Mouse (Mus musculus): Measurements from ENCODE around the gene Tspan8. TPM values are rescaled to one million over a fixed set of nuclear protein-coding genes. Genes with fewer than 3 reads are reported as not detected.

Tspan8 gene
- polyA plus RNA-seq, 1 experiment: 1.3 TPM

DNA sequence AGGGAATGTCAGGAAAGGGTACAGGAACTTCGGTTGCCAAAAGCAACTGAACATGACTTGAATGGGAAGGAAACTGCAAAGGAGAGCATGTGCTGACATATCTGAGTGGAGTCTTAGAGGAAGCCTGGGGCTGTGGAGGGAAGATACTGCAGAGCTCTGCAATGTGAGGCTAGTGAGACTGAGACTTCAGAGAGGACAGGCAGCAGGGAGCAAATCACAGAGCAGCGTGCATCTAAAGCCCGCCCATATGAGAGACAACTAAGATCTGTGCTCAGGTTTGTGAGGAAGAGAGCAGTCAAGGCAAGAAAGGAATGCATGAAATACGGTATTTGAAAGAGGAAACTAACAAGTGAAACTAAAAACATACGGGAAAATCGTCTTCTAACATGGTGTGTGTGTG, 76.3 kb downstream of the Tspan8 start:
- Histone ChIP-seq H3K4me1 (ENCODE audit: control insufficient read depth, insufficient read depth, low read length) (0 out of 2 replicates have a peak, but pooled peaks cover 6% of the 10 kb centered on the region), H3K4me3 (ENCODE audit: insufficient read depth, low read length) (peak overlapping the region; percentile 10), H3K27ac (ENCODE audit: insufficient read depth, low read depth, low read length) (no peak overlapping the region)
- TF ChIP-seq CTCF (IDR thresholded peaks at IDR 0.05; ENCODE audit: low read depth, low read length) (no peak), POLR2A (IDR thresholded peaks at IDR 0.05; ENCODE audit: borderline replicate concordance, low read depth, low read length) (no peak)

DNA sequence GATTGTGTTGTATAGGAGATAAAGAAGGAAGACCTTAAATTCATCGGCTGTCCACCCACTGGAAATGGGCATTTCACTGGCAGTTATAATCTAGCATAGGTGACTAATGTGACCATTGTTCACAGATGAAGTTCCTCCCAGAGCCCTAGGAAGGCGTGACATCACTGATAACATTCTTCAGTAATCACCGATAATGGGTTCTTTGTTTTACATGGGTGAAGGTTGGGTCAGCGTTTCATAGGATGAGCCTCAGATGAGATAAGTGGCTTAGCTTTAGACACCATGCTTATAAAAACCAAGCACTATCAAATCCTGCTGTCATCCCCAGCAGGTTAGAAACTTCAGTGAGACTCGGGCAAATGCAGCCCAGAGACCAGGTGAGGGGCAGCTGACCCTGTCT, 77.4 kb downstream of the Tspan8 start:
- Histone ChIP-seq H3K4me3 (ENCODE audit: insufficient read depth, low read length) (no peak overlapping the region), H3K27ac (ENCODE audit: insufficient read depth, low read depth, low read length) (no peak overlapping the region), H3K4me1 (ENCODE audit: control insufficient read depth, insufficient read depth, low read length) (0 out of 2 replicates have a peak, but pooled peaks cover 6% of the 10 kb centered on the region)
- TF ChIP-seq CTCF (IDR thresholded peaks at IDR 0.05; ENCODE audit: low read depth, low read length) (no peak), POLR2A (IDR thresholded peaks at IDR 0.05; ENCODE audit: borderline replicate concordance, low read depth, low read length) (no peak)

DNA sequence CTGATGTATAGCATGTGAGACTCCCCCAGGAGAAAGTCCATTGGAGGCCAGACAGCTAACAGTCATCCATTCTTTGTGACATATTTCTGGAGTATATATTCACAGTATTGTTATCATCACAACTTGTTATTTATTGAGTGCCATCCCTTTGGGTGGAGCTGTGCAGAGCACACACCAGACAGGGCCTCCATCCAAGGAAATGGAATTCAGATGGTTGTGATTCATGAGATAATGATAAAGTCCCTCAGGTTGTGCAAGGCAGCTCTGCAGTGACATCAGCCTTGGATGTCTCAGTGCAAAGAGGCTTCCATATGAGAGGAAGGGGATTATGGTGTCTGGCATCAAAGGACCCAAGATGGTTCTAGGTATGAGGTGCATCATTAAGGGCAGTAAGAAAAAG, 80.1 kb downstream of the Tspan8 start:
- TF ChIP-seq CTCF (IDR thresholded peaks at IDR 0.05; ENCODE audit: low read depth, low read length) (no peak), POLR2A (IDR thresholded peaks at IDR 0.05; ENCODE audit: borderline replicate concordance, low read depth, low read length) (no peak)
- 0 out of 2 replicates have a peak, but pooled peaks cover 6% of the 10 kb centered on the region for H3K4me1 ChIP-seq (ENCODE audit: control insufficient read depth, insufficient read depth, low read length)
- H3K27ac ChIP-seq (ENCODE audit: insufficient read depth, low read depth, low read length): no peak overlapping the region
- H3K4me3 ChIP-seq (ENCODE audit: insufficient read depth, low read length): no peak overlapping the region

DNA sequence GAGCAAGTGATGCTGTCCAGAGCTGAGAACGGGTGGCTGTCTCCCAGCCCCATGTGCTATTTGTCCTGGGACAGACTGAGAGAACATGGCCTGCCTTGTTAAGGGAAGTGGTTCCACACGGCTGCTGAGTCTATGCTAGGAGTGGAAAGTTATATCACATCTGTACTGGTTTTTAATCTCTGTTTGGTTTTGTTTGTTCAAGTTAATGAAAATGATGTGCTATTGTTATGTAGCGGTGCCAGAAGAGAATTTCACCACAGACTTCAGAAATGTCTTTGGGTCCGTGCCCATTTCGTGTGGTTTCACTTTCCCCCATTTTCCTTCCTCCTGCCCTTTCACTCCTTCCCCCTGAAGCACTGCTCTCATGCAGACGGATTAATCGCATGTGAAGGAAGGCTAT, 80.6 kb downstream of the Tspan8 start:
- TF ChIP-seq CTCF (IDR thresholded peaks at IDR 0.05; ENCODE audit: low read depth, low read length) (no peak), POLR2A (IDR thresholded peaks at IDR 0.05; ENCODE audit: borderline replicate concordance, low read depth, low read length) (no peak)
- Histone ChIP-seq H3K4me1 (ENCODE audit: control insufficient read depth, insufficient read depth, low read length) (0 out of 2 replicates have a peak, but pooled peaks cover 6% of the 10 kb centered on the region), H3K4me3 (ENCODE audit: insufficient read depth, low read length) (no peak overlapping the region), H3K27ac (ENCODE audit: insufficient read depth, low read depth, low read length) (no peak overlapping the region)

Other genes with a start within 250 kb of the Tspan8 start
- not detected in 2 replicates for gene A930009A15Rik, start 246.8 kb upstream of the Tspan8 start, polyA plus RNA-seq (2012; ENCODE audit: insufficient read depth, insufficient read length, missing spikeins)
- 0.47 TPM in 1 of 2 replicates, not detected in the other for gene Lgr5, start 229.1 kb upstream of the Tspan8 start, polyA plus RNA-seq (2012; ENCODE audit: insufficient read depth, insufficient read length, missing spikeins)
- gene Ptprr, start 201.4 kb downstream of the Tspan8 start, polyA plus RNA-seq (2012; ENCODE audit: insufficient read depth, insufficient read length, missing spikeins): not detected in 2 replicates

Data from bone marrow macrophage, adult 2 months (primary cell).